Mouse (Mus musculus) retina, adult 2 months (tissue): ENCODE data around the gene AW011738.

Experiments
- DNase-seq: peaks from one replicate; pipeline ENCODE4 v3.0.0-alpha.2; 2012; ENCODE audit warnings: low read depth, low spot score

AW011738 gene

DNA sequence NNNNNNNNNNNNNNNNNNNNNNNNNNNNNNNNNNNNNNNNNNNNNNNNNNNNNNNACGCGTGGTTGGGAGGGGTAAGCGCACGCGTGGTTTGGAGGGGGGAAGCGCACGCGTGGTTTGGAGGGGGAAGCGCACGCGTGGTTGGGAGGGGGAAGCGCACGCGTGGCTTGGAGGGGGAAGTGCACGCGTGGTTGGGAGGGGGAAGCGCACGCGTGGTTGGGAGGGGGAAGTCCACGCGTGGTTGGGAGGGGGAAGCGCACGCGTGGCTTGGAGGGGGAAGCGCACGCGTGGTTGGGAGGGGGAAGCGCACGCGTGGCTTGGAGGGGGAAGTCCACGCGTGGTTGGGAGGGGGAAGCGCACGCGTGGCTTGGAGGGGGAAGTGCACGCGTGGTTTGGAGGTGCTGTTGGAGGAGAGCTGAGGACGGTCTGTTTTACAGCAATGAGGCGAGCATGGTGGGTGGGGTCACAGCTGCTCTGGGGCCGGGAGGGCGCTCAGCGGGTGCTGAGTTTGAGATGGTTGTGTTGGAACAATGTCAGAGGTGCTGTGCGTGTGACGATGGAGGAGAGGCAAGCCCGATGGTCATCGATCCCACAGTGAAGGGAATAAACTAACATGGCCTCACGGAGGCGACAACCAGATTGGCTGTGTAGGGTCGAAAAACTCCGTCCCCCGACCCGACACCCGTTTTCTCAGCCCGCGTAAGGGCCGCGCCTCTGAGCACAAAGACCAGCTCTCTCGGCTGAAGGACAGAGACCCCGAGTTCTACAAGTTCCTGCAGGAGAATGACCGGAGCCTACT lies 33.7 kb downstream of the AW011738 start:
- no peak for DNase-seq

DNA sequence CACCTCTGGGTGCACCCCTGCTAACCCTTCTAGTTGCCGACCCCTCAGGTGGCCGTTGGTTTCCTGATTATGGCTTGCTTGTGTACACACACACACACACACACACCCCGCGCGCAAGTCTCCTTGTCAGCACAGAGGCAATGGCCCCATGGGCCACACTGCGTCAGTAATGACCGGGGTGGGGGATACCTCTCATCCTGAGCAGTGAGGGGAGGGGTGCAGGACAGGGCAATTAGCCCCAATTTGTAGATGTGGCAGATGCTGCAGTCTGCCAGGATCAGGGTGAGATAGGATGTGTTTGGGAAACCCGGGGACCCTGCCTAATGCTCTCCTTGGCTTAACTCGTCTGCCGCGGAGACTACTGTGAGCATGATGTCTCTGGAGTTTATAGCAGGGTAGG lies 46.5 kb downstream of the AW011738 start:
- DNase-seq, result no peak

DNA sequence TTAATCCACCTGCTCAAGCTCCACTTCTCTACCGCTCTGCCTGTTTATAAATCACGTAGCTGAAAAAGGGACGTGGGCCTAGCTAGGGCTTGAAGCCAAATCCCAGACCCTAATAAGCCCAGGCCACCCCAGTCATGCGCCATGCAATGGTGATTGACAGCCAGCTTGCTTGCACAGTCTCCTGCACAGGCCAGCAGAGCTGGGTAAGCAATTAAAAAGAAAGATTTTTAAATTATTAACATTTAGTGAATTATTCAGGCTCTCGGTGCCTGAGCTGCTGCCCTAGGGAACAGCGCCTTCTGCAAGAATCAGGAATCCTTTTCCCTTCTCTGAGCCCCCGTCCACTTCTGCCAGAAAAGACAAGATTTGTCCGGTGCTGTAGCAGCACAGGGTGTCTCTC lies 48.0 kb downstream of the AW011738 start:
- no peak for DNase-seq

DNA sequence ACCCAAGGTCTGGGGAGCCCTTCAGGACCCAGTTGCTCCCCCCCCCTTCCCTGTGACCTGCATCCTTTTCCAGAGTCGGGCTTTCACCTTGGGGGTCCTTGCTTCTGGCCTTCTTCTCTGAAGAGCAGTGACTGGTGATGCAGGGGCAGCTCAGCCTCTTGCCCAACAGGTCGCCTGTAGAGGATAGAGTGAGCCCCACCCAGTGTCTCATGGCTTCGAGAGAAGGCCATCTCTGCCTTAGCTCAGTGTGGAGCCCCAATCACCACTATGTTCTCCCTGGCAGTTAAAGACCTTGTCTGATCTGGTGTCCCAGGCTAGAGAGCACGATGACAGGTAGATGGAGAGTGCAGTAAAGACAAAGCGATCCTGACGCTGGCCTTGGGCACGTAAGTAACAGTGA lies 49.0 kb downstream of the AW011738 start:
- no peak for DNase-seq

DNA sequence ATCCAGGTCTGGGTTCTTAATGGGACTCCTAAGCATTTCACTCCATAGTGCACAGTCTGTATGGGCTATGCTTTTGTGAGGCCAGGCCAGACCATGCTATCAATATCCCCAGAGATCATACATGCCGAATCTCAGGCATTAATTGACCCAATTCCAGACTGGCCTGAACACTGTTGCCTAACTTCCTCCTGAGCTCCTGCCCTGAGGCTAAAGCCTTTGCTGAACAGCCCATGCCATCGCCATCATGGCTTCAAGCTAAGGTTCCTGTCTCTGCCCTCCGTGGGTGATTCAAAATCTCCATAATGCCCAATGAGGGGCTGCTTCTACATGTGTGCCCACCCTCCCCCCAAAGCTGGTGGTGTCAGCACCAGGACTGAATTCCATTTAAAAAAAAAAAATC lies 49.5 kb downstream of the AW011738 start:
- no peak for DNase-seq

DNA sequence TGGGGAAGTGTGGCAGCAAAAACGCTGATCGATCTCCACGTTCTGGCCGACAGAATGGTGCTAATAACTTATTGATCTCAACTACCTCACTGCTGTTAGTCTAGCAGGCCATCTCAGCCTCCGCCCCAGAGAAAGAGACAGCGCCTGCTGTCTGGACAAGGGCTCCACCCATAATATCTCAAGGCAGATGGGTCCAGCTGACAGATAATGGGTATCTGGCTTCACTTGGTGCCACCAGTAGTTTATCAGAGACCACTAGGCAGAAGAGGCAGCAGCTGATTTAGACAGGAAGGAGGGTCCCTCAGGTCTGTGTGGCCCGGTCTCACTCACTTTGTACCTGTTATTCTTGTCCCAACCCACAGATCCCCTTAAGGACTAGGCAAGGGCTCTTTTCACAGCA lies 49.9 kb downstream of the AW011738 start:
- DNase-seq, result no peak

DNA sequence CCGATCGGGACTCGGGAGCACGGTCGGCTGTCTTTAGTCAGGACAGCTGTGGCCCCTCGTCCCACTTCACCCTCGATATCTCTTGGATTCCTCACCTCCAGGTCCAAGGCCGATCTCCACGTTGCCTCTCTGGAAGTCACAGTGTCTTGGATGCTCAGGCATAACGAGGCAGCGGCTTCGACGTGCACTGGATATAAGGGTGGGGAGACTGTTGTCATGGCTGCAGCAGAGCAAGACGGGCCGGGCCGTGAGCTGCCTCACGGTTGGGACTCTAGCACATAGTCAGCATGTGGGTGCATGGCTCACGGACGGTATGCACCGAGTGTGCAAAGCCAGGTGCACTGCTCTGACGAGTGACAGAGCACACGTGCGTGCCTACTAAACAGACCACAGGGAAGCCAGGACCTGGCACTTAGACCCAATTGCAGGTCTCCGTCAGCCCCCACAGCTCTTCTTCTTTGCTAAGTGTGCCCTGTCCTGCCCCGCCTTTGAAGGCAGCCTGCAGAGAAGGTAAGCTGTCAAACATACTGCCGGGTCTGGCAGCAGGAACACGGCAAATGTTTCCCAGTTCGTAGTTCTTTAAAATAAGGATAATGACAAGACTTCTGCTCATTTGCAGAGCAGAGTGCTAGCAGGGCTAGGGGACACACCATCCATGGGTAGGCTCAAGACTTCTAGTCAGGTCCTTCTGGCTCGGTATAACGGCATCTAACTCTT lies 51.4 kb downstream of the AW011738 start:
- no peak for DNase-seq
